Mouse (Mus musculus) testis, adult 2 months (tissue): ENCODE results near the gene Ghdc.

Experiments
- CTCF ChIP-seq: fragments of 200-500 bp; IDR thresholded peaks from 2 replicates; pipeline ENCODE4 v1.5.1; 2012; ENCODE audit warnings: low read depth, mild to moderate bottlenecking, inconsistent platforms, low read length, moderate library complexity; ENCODE audit not compliant: control insufficient read depth, insufficient read depth, insufficient replicate concordance
- POLR2A ChIP-seq: fragments of 200-500 bp; IDR thresholded peaks from 2 replicates; pipeline ENCODE4 v1.6.1; 2012; ENCODE audit warnings: low read depth, mild to moderate bottlenecking, inconsistent platforms, low read length, moderate library complexity; ENCODE audit not compliant: control insufficient read depth

DNA sequence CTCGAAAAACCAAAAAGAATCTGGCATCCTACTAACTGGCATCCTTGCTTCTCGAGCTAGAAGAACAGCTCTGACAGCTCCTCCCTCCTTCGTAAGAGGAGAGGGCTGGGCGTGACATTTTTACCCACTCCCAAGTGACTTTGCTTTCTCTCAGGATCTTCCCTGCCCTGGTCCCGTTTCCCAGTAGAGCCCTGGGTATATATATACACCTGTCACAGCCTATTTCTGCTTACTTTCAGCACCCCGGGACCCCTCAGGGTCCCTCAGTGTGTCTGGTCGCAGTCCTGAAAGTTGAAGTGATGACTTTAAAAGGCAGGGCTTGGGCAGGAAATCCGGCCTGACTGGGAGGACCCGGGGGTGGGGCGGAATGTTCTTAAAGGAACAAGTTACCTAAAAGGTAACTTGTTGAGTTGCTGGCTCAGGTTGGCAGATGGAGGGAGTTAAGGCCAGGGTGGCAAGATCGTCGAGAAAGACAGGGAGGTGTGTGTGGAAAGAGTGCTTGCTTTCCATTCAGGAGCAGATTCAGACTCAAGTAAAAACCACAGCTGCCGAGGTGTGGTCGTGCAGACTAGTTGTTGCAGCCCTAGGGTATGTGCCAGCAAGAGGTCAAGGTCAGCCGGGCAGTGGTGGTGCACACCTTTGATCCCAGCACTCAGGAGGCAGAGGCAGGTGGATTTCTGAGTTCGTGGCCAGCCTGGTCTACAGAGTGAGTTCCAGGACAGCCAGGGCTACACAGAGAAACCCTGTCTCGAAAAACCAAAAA is at the start of gene Ghdc:
- TF ChIP-seq CTCF (no peak), POLR2A (no peak)
